Mouse (Mus musculus) lung, postnatal 4 days (tissue): Measurements from ENCODE around the gene Ptprr.

Source experiments
- DNase-seq, 2 experiments: peaks; one replicate each; pipeline ENCODE4 v3.0.0; 2021

The Ptprr gene

GRCm38 (mm10) chr10:116197416-116197939 is 179.5 kb downstream of the Ptprr start:
- DNase-seq, result no peak

DNA sequence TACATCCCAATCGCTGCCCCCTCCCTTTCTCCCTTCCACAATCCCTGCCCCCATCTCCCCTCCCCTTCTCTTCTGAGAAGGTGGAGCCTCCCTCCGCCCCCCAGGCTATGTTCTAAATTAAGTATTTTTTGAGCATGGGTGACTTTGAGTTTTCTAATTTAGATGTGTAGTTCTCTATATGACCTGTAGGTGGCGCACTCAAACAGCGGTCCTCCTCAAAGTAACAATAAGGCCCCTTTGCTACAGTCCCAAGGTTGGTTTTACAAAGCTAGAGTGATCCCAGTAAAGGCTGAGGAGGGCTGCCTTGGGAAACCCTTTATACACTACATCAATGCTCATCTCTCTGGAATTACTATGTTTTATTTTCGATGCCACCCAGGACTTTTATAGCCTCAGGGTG is 181.0 kb downstream of the Ptprr start:
- no peak for DNase-seq

GRCm38 (mm10) chr10:116201542-116201941 is 183.5 kb downstream of the Ptprr start:
- no peak for DNase-seq

DNA sequence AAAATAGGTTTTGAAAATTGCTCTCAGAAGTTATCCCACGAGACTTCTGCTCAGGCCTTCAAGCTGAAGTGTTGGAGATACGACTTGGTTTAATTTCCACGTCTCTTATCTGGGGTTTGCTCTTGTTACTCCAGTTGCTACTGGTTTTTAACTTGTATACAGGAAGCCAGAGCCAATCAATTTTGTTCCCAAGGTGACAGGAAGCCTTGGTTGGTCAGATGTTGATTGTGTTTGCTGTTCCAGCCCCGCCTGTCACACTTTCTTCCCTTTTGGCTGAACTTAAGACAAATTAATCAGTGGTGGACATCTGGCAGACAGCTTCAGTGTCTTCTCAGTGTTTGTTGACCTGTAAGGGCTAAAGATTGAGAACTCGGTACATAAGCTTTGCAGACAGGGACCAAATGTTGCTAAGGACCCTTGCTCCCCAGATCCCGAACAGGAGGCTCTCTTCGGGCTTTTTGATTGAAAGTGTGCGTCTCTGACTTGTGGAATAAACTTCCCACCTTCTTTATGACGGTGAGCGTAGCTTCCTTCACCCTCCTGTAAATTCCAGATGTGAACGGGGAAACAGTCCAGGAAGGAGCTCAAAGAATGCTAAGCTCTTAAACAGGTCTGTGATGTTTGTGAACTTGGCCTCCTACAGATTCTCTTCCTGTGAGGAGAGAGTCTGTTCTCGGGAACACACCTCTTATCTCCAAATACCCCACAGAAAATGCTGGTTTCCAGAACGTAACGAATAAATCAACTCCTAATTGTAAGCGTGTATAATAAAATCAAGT is 187.8 kb downstream of the Ptprr start:
- peak; percentile 19 to 44 for DNase-seq

GRCm38 (mm10) chr10:116206449-116206848 is 188.4 kb downstream of the Ptprr start:
- DNase-seq, result no peak

DNA sequence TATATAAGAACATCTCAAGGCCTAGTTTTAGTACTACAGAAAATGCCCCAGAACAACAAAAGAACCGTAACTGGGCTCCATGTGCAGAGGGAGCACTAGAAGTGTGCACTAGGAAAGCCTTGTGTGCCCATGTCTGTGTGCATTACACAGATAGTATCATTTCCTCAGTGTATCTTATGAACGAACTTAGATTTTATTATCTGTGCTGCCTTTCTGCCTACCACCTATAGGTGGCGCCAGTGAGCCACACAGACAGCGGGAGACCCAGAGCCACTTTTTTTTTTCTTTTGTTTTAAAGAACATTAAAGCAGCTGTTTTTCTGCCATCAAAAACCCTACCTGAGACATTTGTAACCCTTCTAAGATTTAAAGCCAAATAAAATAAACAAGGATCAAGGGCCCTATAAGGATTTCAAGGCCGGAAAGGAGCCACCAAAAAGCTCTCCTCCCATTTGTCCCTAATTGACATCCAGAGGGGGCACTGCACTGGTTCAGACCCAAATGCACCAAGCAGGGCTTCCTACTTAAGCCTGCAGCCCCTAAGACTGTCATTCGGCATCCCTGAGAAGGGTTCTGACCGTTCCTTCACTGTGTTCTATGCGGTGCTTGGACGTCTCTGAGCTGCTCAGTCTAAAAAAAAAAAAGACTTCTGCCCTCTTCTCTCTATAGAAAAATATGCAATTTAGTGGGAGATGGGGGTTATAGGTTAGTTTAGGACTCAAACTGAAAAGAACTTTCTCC is 190.1 kb downstream of the Ptprr start:
- DNase-seq, result peak; percentile 40 to 63

DNA sequence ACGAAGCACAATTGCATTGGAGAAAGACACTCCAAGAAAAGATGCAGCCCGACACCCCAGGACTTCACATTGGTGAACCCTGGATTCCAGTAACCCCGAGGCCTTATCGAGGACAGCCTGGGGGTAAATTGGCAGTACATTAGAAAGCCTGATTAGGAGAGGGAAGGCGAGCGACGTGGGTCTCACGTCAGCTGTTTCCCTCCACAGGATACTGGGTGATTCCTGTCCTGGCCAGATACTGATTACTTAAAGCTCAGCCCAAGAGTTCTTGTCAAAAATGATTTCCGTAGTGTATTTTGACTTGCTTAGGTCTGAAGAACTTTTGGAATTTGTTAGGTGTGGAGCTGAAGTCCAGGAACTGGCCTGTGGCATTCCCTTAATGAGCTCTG is 190.7 kb downstream of the Ptprr start:
- DNase-seq, result peak in 1 of 2 experiments; percentile 47

- DNase-seq, result no peak
Observed at GRCm38 (mm10) chr10:116212127-116212526, 194.1 kb downstream of the Ptprr start.

DNA sequence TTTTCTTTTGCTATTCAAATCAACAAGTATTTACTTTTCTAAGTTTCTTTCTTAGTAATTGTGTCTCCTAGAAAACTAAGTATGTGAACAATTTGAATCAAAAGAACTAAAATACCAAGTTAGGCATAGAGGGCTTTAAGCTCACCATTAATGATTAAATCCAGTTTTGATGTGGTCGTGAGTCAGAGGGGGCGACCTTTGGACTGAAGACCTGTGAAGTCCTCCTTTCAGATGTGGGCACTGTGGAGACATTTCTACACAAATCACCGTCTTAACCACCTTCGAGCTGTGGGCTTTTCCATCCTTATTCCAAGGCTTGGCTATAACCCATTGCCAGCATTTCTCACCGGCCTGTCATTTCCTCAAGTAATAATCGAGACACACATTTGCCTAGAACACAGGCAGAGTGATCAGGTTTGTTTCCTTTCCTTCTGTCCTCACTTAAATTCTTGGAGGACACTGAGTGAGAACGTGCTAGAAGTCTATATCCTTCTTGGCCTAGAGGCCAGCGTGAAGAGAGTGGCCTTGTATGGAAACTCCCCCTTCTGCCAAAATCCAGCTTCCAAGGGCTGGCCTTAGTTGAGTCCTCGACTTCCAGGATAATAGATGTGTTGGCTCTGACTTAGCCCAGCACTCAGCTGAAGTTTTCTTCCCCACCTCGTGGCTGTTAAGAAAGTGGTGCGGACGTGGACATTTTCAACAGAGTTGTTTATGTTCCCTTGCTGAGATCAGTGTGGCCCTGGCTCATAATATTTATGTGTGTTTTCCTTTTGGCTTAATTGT is 202.5 kb downstream of the Ptprr start:
- DNase-seq, result peak; percentile 35 to 62

DNA sequence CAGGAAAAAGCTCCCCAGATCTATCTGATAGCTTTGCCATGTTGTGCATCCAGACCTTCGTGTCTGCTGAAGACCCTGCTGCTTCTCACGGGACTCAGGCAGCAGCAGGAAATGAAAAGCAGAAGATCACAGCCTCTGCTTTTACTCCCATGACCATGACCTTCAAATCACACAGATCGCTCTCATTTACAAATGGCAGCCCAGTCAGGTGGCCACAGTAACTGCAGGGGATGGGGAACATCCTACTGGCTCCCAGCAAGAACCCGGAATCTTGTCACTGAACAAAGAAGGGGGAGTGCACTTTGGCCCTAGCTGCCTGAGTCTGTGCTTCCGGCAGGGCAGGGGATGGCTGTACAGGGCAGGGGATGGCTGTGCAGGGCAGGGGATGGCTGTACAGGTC is 217.3 kb downstream of the Ptprr start:
- DNase-seq, result no peak

- no peak for DNase-seq
Observed at GRCm38 (mm10) chr10:116242200-116242599, 224.2 kb downstream of the Ptprr start.

DNA sequence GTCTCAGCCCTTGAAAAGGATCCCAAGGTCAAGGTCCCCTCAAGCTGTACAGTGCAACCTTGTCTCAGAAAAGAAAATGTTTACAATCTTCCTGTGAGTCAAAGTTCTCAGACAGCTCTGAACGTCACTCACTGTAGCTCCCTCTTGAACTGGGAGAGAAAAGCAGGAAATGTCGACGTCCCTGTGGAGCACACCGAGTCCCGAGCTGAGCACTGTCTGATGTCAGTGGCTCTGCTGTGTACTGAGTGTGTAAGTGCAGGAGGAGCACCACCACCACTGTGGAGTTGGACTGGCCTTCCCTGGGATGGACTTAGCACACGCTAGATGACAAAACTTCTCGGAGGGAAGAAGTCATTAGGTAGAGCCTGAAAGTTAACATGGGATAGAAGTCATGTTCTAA is 225.4 kb downstream of the Ptprr start:
- peak in 1 of 2 experiments; percentile 37 for DNase-seq

DNA sequence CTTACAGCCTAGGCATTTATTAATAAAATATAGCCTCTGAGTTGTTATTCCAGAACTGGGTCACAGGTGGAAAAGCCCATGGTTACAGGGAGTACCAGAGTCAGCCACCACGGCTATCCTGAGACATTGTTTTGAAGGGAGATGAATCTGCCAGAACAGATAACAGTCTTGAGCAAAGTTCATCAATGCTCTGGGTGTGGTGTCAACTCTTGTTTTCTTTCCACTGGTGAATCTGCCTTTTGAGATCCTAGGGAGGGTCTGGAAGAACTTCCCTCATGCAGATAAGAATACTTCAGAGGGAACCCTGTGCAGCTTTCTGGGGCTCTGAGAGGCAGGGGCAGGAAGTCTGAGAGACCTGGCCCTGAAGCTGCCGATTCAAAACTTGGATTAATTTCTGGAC is 227.6 kb downstream of the Ptprr start:
- DNase-seq, result no peak

DNA sequence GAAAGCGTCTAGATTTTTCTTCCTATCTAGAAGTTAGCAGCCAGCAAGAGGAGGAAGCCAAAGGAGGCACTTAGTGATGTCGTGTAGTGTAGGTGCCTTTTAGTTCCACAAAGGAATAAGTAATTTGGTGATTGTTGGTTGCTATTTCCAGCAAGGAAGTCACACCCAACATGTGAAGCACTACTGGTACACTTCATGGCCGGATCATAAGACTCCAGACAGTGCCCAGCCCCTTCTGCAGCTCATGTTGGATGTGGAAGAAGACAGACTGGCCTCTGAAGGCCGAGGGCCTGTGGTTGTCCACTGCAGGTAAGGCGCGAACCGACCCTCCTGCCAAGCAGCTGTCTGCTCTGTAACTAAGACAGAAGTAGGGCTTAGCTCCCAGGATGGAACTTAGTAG is 234.7 kb downstream of the Ptprr start:
- DNase-seq, result no peak

DNA sequence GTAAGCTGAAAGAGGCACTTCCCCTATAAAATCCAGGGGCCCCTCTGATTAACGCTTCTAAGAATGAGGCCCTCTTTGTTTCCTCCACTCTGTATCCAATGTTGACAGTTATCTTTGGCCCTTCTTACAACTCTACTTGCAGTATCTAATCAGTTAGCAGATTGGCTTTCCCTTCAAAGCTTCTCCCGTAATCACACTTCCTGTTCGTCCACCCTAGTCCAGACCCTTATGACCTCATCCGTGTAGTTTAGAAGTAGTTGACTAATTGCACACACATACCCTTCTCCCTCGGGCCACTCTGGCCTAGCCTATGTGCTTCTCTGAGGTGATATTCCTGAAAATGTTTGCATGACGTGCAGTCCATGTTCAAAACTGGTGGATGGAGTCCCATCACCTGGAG is 236.0 kb downstream of the Ptprr start:
- DNase-seq, result no peak

GRCm38 (mm10) chr10:116259298-116259697 is 241.3 kb downstream of the Ptprr start:
- no peak for DNase-seq

DNA sequence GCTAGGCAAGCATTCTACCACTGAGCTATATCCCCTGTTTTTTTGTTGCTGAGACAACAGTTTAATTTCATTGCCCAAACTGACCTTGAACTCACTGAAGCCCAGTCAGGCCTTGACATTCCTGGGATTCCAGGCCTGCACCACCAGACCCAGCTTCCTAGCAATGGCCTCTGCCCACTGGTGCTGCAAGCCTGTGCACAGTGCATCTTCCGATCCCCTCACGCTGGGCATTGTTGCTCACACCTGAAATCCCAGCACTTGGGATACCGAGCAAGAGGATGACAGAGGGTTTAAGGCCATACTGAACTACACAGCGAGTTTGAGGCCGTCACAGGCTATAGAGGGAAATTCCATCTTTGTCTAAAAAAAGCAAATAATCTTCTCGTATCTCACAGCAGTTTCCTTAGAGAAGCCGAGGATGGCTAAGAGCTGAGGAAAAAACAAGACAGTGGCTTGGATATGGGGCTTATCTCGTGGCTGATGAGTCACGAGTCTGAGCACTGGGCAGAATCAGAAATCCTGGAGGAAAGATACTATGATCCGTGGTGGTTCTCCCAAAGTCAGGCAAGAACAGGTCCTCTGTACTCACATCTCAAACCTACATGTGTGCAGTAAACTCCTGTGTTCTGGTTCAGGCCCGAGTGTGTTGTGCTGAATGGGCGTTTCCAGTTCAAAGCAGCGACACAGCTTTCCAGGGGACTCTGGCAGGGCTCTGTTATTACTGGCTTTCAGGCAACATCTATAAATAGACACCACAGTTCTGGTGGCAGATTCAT is 242.8 kb downstream of the Ptprr start:
- DNase-seq, result no peak

GRCm38 (mm10) chr10:116261559-116261958 is 243.5 kb downstream of the Ptprr start:
- no peak for DNase-seq

DNA sequence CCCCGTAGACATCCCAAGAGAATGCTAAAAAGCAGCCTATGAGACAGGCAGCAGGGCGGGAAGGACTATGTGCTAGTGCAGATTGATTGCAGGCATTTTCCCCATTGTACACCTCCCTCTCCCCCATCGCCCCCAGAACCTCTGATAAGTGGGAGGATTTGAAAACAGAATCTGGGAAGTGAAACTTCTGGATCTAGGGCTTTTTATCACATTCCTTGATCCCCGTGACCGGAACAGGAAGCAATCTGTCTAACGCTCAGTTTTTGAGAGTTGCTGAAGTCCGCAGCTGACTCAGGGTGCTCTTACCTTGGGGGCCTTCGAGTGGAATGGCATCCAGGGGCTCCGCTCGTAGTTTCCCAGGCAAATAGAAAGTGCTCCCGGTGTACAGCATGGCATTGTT is 246.5 kb downstream of the Ptprr start:
- no peak for DNase-seq

DNA sequence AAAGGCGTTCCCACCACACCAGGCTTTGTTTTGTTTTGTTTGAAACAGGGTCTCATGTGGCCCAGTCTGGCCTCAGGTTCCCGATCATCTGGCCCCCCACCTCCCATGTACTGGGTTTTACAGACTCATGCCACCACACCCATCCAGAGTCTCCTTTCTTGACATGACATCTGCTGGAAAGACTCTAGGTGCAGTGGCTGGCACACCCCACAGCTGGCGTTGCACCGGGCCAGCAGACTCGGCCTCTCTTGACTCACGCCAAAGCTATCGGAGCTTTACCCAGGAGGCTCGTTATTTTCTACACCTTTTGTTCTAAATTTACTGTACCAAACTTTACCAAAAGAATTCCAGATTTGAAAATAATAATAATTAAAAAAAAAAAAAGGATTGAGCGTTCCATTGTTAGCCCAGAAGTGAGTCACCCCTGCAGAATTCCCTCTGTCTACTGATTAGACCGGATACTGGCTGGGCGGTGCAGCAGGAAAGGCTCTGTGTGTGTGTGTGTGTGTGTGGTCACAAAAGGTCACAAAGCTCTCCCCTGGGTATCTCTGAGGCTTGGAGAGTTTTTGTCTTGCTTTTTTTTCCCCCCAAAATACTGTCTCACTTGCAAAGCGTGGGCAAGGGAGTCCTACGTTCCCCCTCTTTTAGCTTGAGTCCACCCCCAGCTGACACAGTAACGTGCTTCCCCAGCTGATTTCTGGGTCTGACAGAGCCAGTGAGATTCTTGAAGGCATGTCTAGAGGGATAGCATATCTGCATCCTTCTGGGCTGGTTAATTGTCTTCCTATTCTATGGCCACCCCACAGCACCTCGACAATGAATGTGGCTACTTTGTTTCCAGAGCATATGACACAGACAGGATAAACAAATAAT is 248.8 kb downstream of the Ptprr start:
- DNase-seq, result peak; percentile 56 to 66

DNA sequence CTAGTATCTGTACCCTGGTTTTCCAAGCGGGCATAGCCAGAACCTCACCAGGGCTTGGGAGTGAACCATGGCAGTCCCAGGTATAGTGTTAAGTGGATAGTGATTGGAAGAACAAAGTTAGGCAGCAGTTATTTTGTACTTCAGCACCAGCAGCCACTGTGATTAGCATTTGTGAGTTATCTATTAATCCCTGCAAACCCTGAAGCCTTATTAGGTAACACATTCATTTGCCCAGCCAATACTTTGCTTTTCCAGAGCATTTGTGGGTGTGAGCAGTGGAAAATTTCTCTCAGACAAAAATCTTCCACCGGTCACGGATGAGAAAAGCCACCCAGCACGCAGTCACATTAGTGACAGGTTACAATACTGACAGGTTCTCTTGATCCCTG is 249.4 kb downstream of the Ptprr start:
- no peak for DNase-seq

DNA sequence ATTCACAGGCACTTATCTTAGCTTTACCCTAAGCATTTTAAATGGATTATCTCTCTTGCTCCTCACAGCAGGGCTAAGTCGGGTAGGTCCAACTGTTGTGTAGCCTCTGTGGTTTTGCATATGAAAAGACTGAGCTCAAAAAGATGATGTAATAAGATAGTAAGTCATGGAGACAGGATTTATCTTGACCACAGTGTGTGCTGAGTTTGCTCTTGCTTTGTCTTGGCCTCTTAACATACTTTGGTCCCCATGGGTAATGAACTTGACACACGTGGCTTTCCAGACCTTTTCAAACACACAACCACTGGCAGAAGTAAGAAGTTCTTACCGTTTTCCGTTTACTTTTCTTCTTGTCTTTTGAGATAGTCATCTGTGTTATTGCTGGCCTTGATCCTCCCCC is 250.3 kb downstream of the Ptprr start:
- DNase-seq, result no peak
